Mouse (Mus musculus): ENCODE data around the gene Olfr872. TPM values are rescaled to one million over a fixed set of nuclear protein-coding genes. Genes with fewer than 3 reads are reported as not detected.

Olfr872 gene
- polyA plus RNA-seq (2012; rRNA removed; ENCODE audit: low replicate concordance) = not detected in 2 replicates

GRCm38 (mm10) chr9:20236819-20237218 is at the start of gene Olfr872:
TSS of gene Olfr872 (plus strand) at chr9:20237119.

GRCm38 (mm10) chr9:20211907-20212306 is 25.0 kb upstream of the Olfr872 start, which contains the start of gene Olfr871:
TSS of gene Olfr871 (plus strand) at chr9:20212207.

GRCm38 (mm10) chr9:20282051-20282450 is 45.1 kb downstream of the Olfr872 start, which contains the start of gene Olfr39:
TSS of gene Olfr39 (plus strand) at chr9:20282351.

GRCm38 (mm10) chr9:20298232-20298631 is 61.3 kb downstream of the Olfr872 start, which contains the start of gene Olfr873:
TSS of gene Olfr873 (plus strand) at chr9:20298532.

Other genes with a start within 250 kb of the Olfr872 start
- not detected in 2 replicates for gene Olfr866, start 209.1 kb upstream of the Olfr872 start, polyA plus RNA-seq (2012; rRNA removed; ENCODE audit: low replicate concordance)
- gene Olfr867, start 179.6 kb upstream of the Olfr872 start, polyA plus RNA-seq (2012; rRNA removed; ENCODE audit: low replicate concordance) = not detected in 2 replicates
- gene Olfr868, start 138.5 kb upstream of the Olfr872 start, polyA plus RNA-seq (2012; rRNA removed; ENCODE audit: low replicate concordance) = not detected in 2 replicates
- not detected in 2 replicates for gene Olfr869, start 108.1 kb upstream of the Olfr872 start, polyA plus RNA-seq (2012; rRNA removed; ENCODE audit: low replicate concordance)
- not detected in 2 replicates for gene Olfr870, start 63.1 kb upstream of the Olfr872 start, polyA plus RNA-seq (2012; rRNA removed; ENCODE audit: low replicate concordance)
- not detected in 2 replicates for gene Olfr871, start 24.9 kb upstream of the Olfr872 start, polyA plus RNA-seq (2012; rRNA removed; ENCODE audit: low replicate concordance)
- gene Olfr39, start 45.2 kb downstream of the Olfr872 start, polyA plus RNA-seq (2012; rRNA removed; ENCODE audit: low replicate concordance) = not detected in 2 replicates
- gene Olfr873, start 61.4 kb downstream of the Olfr872 start, polyA plus RNA-seq (2012; rRNA removed; ENCODE audit: low replicate concordance) = not detected in 2 replicates
- gene Olfr18, start 99.0 kb downstream of the Olfr872 start, polyA plus RNA-seq (2012; rRNA removed; ENCODE audit: low replicate concordance) = not detected in 2 replicates
- gene Zfp560, start 148.1 kb downstream of the Olfr872 start, polyA plus RNA-seq (2012; rRNA removed; ENCODE audit: low replicate concordance) = 2.2 and 8.0 TPM in 2 replicates
- 1.2 and 3.2 TPM in 2 replicates for gene Zfp26, start 223.0 kb downstream of the Olfr872 start, polyA plus RNA-seq (2012; rRNA removed; ENCODE audit: low replicate concordance)

All from mammary gland, adult 2 months (tissue).